Mouse (Mus musculus) CH12.LX (cell line): ENCODE measurements around the gene Tbc1d10a. TPM values are rescaled to one million over a fixed set of nuclear protein-coding genes. Genes with fewer than 3 reads are reported as not detected.
A peak's percentile ranks its signal among the peaks of the same experiment; 100 is the strongest.

ENCODE experiments used
- DNase-seq: peaks from one replicate; pipeline ENCODE4 v3.0.0-alpha.2; 2013; ENCODE audit errors: extremely low read depth
- H3K27ac ChIP-seq: 2 replicates; pipeline ENCODE4 v1.5.1; 2012; ENCODE audit warnings: low read depth, mild to moderate bottlenecking, control low read depth, moderate library complexity; ENCODE audit not compliant: insufficient read depth
- H3K27me3 ChIP-seq: replicated peaks from 2 replicates; pipeline ENCODE3; 2012; ENCODE audit warnings: inconsistent platforms
- H3K36me3 ChIP-seq, 2 experiments: replicated peaks in 1 of 2; 2 replicates each; pipeline versions ENCODE3 to v1.6.1; 2012; ENCODE audit warnings: inconsistent platforms in 1 of 2, low read length in 1 of 2, mild to moderate bottlenecking in 1 of 2, mixed read lengths in 1 of 2, moderate library complexity in 1 of 2; ENCODE audit not compliant: control insufficient read depth in 1 of 2, insufficient read depth in 1 of 2
- H3K4me1 ChIP-seq, 2 experiments: 2 replicates each; pipeline ENCODE4 v1.6.1; 2012; ENCODE audit warnings: inconsistent platforms in 1 of 2, moderate library complexity in 1 of 2; ENCODE audit not compliant: insufficient read depth in 2 of 2, control insufficient read depth in 1 of 2
- H3K4me2 ChIP-seq: 2 replicates; pipeline ENCODE4 v1.6.1; 2012; ENCODE audit warnings: low read depth, mild to moderate bottlenecking, control low read depth; ENCODE audit not compliant: poor library complexity, insufficient read depth, severe bottlenecking
- H3K4me3 ChIP-seq, 3 experiments: fragments of 150-350 bp in 1 of 3; sonication (generic) in 1 of 3; replicated peaks in 1 of 3; 2 replicates each; pipeline versions ENCODE3 to v1.5.1; 2011 to 2012; ENCODE audit warnings: low read depth in 2 of 3, low read length in 2 of 3, mild to moderate bottlenecking in 2 of 3, moderate library complexity in 2 of 3, control low read depth in 1 of 3, improper control_type of control experiment in 1 of 3, inconsistent platforms in 1 of 3, mixed read lengths in 1 of 3; ENCODE audit not compliant: poor library complexity in 1 of 3
- H3K79me2 ChIP-seq: replicated peaks from 2 replicates; pipeline ENCODE4 v1.6.1; 2012; ENCODE audit warnings: mild to moderate bottlenecking, moderate library complexity; ENCODE audit not compliant: control insufficient read depth, poor library complexity, insufficient read depth, severe bottlenecking; ENCODE audit errors: extremely low read depth
- H3K9ac ChIP-seq: 2 replicates; pipeline ENCODE4 v1.6.1; 2012; ENCODE audit warnings: low read depth, mild to moderate bottlenecking, control low read depth, moderate library complexity; ENCODE audit not compliant: insufficient read depth
- H3K9me3 ChIP-seq: replicated peaks from 2 replicates; pipeline ENCODE3; 2012; ENCODE audit warnings: low read length, inconsistent platforms, mixed read lengths
- BHLHE40 ChIP-seq: IDR thresholded peaks from 2 replicates; pipeline ENCODE4 v1.6.1; 2011; ENCODE audit warnings: mild to moderate bottlenecking, low read depth, low read length, improper control_type of control experiment
- CHD1 ChIP-seq: IDR thresholded peaks from 2 replicates; pipeline ENCODE4 v1.6.1; 2012; ENCODE audit warnings: low read depth, low read length, improper control_type of control experiment, inconsistent platforms
- CHD2 ChIP-seq: IDR thresholded peaks from 2 replicates; pipeline ENCODE4 v1.6.1; 2011; ENCODE audit warnings: low read length, improper control_type of control experiment
- CTCF ChIP-seq, 2 experiments: IDR thresholded peaks in 1 of 2; conservative IDR thresholded peaks in 1 of 2; 2 replicates each; pipeline ENCODE4 v1.5.1; 2011 to 2012; ENCODE audit warnings: low read depth in 2 of 2, low read length in 2 of 2, improper control_type of control experiment in 1 of 2, inconsistent platforms in 1 of 2, mild to moderate bottlenecking in 1 of 2, moderate library complexity in 1 of 2
- E2F4 ChIP-seq: IDR thresholded peaks from 2 replicates; pipeline ENCODE4 v1.6.1; 2011; ENCODE audit warnings: low read depth, low read length, improper control_type of control experiment; ENCODE audit not compliant: insufficient replicate concordance
- EP300 ChIP-seq: IDR thresholded peaks from 2 replicates; pipeline ENCODE4 v1.6.1; 2011; ENCODE audit warnings: low read length, improper control_type of control experiment
- ETS1 ChIP-seq: conservative IDR thresholded peaks from 2 replicates; pipeline ENCODE4 v1.6.1; 2012; ENCODE audit warnings: low read depth, mild to moderate bottlenecking, inconsistent platforms, low read length, improper control_type of control experiment, moderate library complexity
- GABPA ChIP-seq: IDR thresholded peaks from 2 replicates; pipeline ENCODE4 v1.6.1; 2012; ENCODE audit warnings: low read depth, low read length, improper control_type of control experiment, inconsistent platforms; ENCODE audit not compliant: insufficient replicate concordance
- HCFC1 ChIP-seq: IDR thresholded peaks from 2 replicates; pipeline ENCODE4 v1.6.1; 2012; ENCODE audit warnings: low read depth, mild to moderate bottlenecking, inconsistent platforms, low read length, improper control_type of control experiment
- IRF4 ChIP-seq: IDR thresholded peaks from 2 replicates; pipeline ENCODE4 v1.6.1; 2014; ENCODE audit warnings: low read depth, mild to moderate bottlenecking, inconsistent platforms, low read length, improper control_type of control experiment
- JUN ChIP-seq: IDR thresholded peaks from 2 replicates; pipeline ENCODE4 v1.6.1; 2011; ENCODE audit warnings: low read depth, mild to moderate bottlenecking, low read length, improper control_type of control experiment, moderate library complexity; ENCODE audit not compliant: insufficient read depth
- JUND ChIP-seq: conservative IDR thresholded peaks from 2 replicates; pipeline ENCODE4 v1.6.1; 2011; ENCODE audit warnings: low read depth, low read length, improper control_type of control experiment
- KAT2A ChIP-seq: IDR thresholded peaks from 2 replicates; pipeline ENCODE4 v1.6.1; 2012; ENCODE audit warnings: low read length, improper control_type of control experiment, inconsistent platforms; ENCODE audit not compliant: insufficient replicate concordance
- MAFK ChIP-seq: IDR thresholded peaks from 2 replicates; pipeline ENCODE4 v1.6.1; 2011; ENCODE audit warnings: low read length, improper control_type of control experiment; ENCODE audit not compliant: insufficient replicate concordance
- MAX ChIP-seq: IDR thresholded peaks from 2 replicates; pipeline ENCODE4 v1.6.1; 2011; ENCODE audit warnings: low read length, improper control_type of control experiment
- MAZ ChIP-seq: IDR thresholded peaks from 2 replicates; pipeline ENCODE4 v1.6.1; 2012; ENCODE audit warnings: low read depth, mild to moderate bottlenecking, inconsistent platforms, low read length, improper control_type of control experiment, moderate library complexity
- MEF2A ChIP-seq: IDR thresholded peaks from 2 replicates; pipeline ENCODE4 v1.6.1; 2014; ENCODE audit warnings: low read depth, mild to moderate bottlenecking, inconsistent platforms, low read length, improper control_type of control experiment, borderline replicate concordance
- MXI1 ChIP-seq: IDR thresholded peaks from 2 replicates; pipeline ENCODE4 v1.6.1; 2011; ENCODE audit warnings: mild to moderate bottlenecking, low read depth, low read length, improper control_type of control experiment
- MYC ChIP-seq: IDR thresholded peaks from 2 replicates; pipeline ENCODE4 v1.6.1; 2011; ENCODE audit warnings: low read depth, mild to moderate bottlenecking, improper control_type of control experiment, low read length
- NELFE ChIP-seq: IDR thresholded peaks from 2 replicates; pipeline ENCODE4 v1.6.1; 2011; ENCODE audit warnings: low read depth, low read length, improper control_type of control experiment
- NRF1 ChIP-seq: IDR thresholded peaks from 2 replicates; pipeline ENCODE4 v1.6.1; 2014; ENCODE audit warnings: low read depth, mild to moderate bottlenecking, inconsistent platforms, low read length, improper control_type of control experiment, moderate library complexity
- PAX5 ChIP-seq: IDR thresholded peaks from 2 replicates; pipeline ENCODE4 v1.6.1; 2012; ENCODE audit warnings: low read length, inconsistent platforms, mixed read lengths
- POLR2A ChIP-seq: IDR thresholded peaks from 2 replicates; pipeline ENCODE4 v1.6.1; 2011; ENCODE audit warnings: low read depth, mild to moderate bottlenecking, improper control_type of control experiment, low read length
- POLR2AphosphoS2 ChIP-seq: IDR thresholded peaks from 2 replicates; pipeline ENCODE4 v1.6.1; 2011; ENCODE audit warnings: low read depth, low read length, improper control_type of control experiment
- RAD21 ChIP-seq: IDR thresholded peaks from 2 replicates; pipeline ENCODE4 v1.6.1; 2011; ENCODE audit warnings: low read depth, mild to moderate bottlenecking, low read length, improper control_type of control experiment, moderate library complexity
- RCOR1 ChIP-seq: conservative IDR thresholded peaks from 2 replicates; pipeline ENCODE4 v1.6.1; 2012; ENCODE audit warnings: low read depth, mild to moderate bottlenecking, inconsistent platforms, low read length, improper control_type of control experiment
- SIN3A ChIP-seq: IDR thresholded peaks from 2 replicates; pipeline ENCODE4 v1.6.1; 2012; ENCODE audit warnings: low read length, improper control_type of control experiment, inconsistent platforms
- SMC3 ChIP-seq: IDR thresholded peaks from 2 replicates; pipeline ENCODE4 v1.6.1; 2011; ENCODE audit warnings: low read depth, low read length, improper control_type of control experiment
- TBP ChIP-seq: conservative IDR thresholded peaks from 2 replicates; pipeline ENCODE4 v1.6.1; 2011; ENCODE audit warnings: low read depth, low read length, improper control_type of control experiment
- TCF12 ChIP-seq: IDR thresholded peaks from 2 replicates; pipeline ENCODE4 v1.6.1; 2014; ENCODE audit warnings: low read depth, mild to moderate bottlenecking, inconsistent platforms, low read length, improper control_type of control experiment
- UBTF ChIP-seq: IDR thresholded peaks from 2 replicates; pipeline ENCODE4 v1.6.1; 2012; ENCODE audit warnings: low read depth, mild to moderate bottlenecking, inconsistent platforms, low read length, improper control_type of control experiment, moderate library complexity
- USF1 ChIP-seq: IDR thresholded peaks from 2 replicates; pipeline ENCODE4 v1.6.1; 2014; ENCODE audit warnings: low read depth, mild to moderate bottlenecking, inconsistent platforms, low read length, improper control_type of control experiment
- USF2 ChIP-seq: conservative IDR thresholded peaks from 2 replicates; pipeline ENCODE4 v1.6.1; 2011; ENCODE audit warnings: low read depth, low read length, improper control_type of control experiment
- ZC3H11A ChIP-seq: IDR thresholded peaks from 2 replicates; pipeline ENCODE4 v1.6.1; 2012; ENCODE audit warnings: low read depth, mild to moderate bottlenecking, inconsistent platforms, low read length, improper control_type of control experiment
- ZKSCAN1 ChIP-seq: IDR thresholded peaks from 2 replicates; pipeline ENCODE4 v1.6.1; 2012; ENCODE audit warnings: low read depth, inconsistent platforms, low read length, improper control_type of control experiment, borderline replicate concordance
- ZMIZ1 ChIP-seq: IDR thresholded peaks from 2 replicates; pipeline ENCODE4 v1.6.1; 2012; ENCODE audit warnings: low read depth, mild to moderate bottlenecking, inconsistent platforms, low read length, improper control_type of control experiment
- ZNF384 ChIP-seq: IDR thresholded peaks from 2 replicates; pipeline ENCODE4 v1.6.1; 2012; ENCODE audit warnings: low read depth, low read length, improper control_type of control experiment, inconsistent platforms
- dilution Hi-C: fragments of 300-500 bp; cut with MboI; formaldehyde crosslinking; loops from 2 replicates; pipeline ENCODE4 v1.14.3; 2020; ENCODE audit warnings: low sequenced_read_pairs; ENCODE audit not compliant: extremely low pct_unique_long_range_greater_than_20kb, extremely low pct_ligation_motif_present
- in situ Hi-C: fragments of 300-500 bp; cut with MboI; formaldehyde crosslinking; loops from 3 replicates; pipeline ENCODE4 v1.14.3; 2019; ENCODE audit warnings: low sequenced_read_pairs, low pct_ligation_motif_present, low pct_unique_long_range_greater_than_20kb, mixed read lengths
- polyA plus RNA-seq: library from polyadenylated mRNA; unstranded; fragments of >175 nt; gene quantifications from 2 replicates; pipeline ENCODE4 v1.2.1, GENCODE M21; 2012; ENCODE audit warnings: low read depth; ENCODE audit not compliant: insufficient read length
- total RNA-seq, 2 experiments: library from RNA; depleted of rRNA; stranded (reverse); fragments of 300-350 nt in 1 of 2; fragments of >200 nt in 1 of 2; gene quantifications; 2 replicates each; pipeline ENCODE4 v1.2.3; 2012 to 2014

The Tbc1d10a gene
- total RNA-seq (2012; rRNA removed), result 30.3 and 37.7 TPM in 2 replicates
- total RNA-seq (2014; rRNA removed), result 30.9 and 33.9 TPM in 2 replicates
- 33.5 and 37.6 TPM in 2 replicates for polyA plus RNA-seq

- no peaks in the 10 kb centered on the region for H3K27me3 ChIP-seq
- dilution Hi-C loops, result no loop called here
- in situ Hi-C loops, result no loop called here
- peak within 1 kb of the TSS; percentile 84 for H3K9ac ChIP-seq
- no peak within 1 kb of the TSS for H3K27ac ChIP-seq
- peaks cover 13 to 51% of the 10 kb centered on the region in 2 experiments for H3K36me3 ChIP-seq
- H3K4me1 ChIP-seq, result peaks cover 10 to 46% of the 10 kb centered on the region in 2 experiments
- peak; percentile 99 for DNase-seq
- no peaks in the 10 kb centered on the region for H3K9me3 ChIP-seq
- peak within 1 kb of the TSS; percentile 68 for H3K4me2 ChIP-seq
- H3K4me3 ChIP-seq, result peak within 1 kb of the TSS; percentile 78 to 83 (median 83)
- H3K79me2 ChIP-seq, result peaks cover 15% of the 10 kb centered on the region; the same call in 1 of the 2 replicates
- TF ChIP-seq IRF4, result 0 out of 2 replicates have a peak, but pooled peaks have one; percentile 1
- TF ChIP-seq UBTF, result no peak
- peak; percentile 60 for TF ChIP-seq TCF12
- TF ChIP-seq RAD21, result no peak; the same call in 1 of the 2 replicates
- no peak for TF ChIP-seq MAFK
- peak; percentile 18 for TF ChIP-seq USF1
- no peak for TF ChIP-seq JUND
- TF ChIP-seq MAX, result peak; percentile 68; the same call in 1 of the 2 replicates
- no peak for TF ChIP-seq EP300
- TF ChIP-seq POLR2AphosphoS2, result peak; percentile 64
- 0 out of 4 replicates have a peak, but pooled peaks of 1 of the 2 experiments have one; percentile 4 for TF ChIP-seq CTCF (conservative IDR thresholded peaks at IDR 0.05 in 1 of 2, IDR thresholded peaks at IDR 0.05 in 1 of 2; ENCODE audit: low read depth in 2 of 2, low read length in 2 of 2)
- TF ChIP-seq CHD2, result peak; percentile 86
- TF ChIP-seq ZC3H11A, result no peak
- TF ChIP-seq MXI1, result peak; percentile 54
- no peak for TF ChIP-seq BHLHE40
- TF ChIP-seq SIN3A, result no peak; the same call in none of the 2 replicates
- TF ChIP-seq USF2, result no peak
- no peak for TF ChIP-seq PAX5
- peak; percentile 88 for TF ChIP-seq POLR2A
- TF ChIP-seq NELFE, result peak; percentile 83
- TF ChIP-seq TBP, result 0 out of 2 replicates have a peak, but pooled peaks have one; percentile 17
- no peak for TF ChIP-seq JUN
- TF ChIP-seq E2F4, result peak; percentile 69; the same call in 1 of the 2 replicates
- TF ChIP-seq ETS1, result no peak
- TF ChIP-seq MYC, result no peak
- no peak for TF ChIP-seq CHD1
- TF ChIP-seq ZNF384, result no peak
- no peak for TF ChIP-seq GABPA
- no peak for TF ChIP-seq KAT2A
- peak; percentile 58 for TF ChIP-seq HCFC1
- TF ChIP-seq ZMIZ1, result peak; percentile 80; the same call in 1 of the 2 replicates
- TF ChIP-seq NRF1, result 0 out of 2 replicates have a peak, but pooled peaks have one; percentile 29
- peak; percentile 2; the same call in 1 of the 2 replicates for TF ChIP-seq SMC3
- no peak for TF ChIP-seq RCOR1
- TF ChIP-seq MAZ, result no peak
- TF ChIP-seq ZKSCAN1, result no peak
- TF ChIP-seq MEF2A, result no peak
Measured at GRCm38 (mm10) chr11:4186486-4187317, at the start of gene Tbc1d10a. TSS of gene Tbc1d10a (plus strand) at chr11:4186789.
